7 mouse cellular contexts compared by ENCODE assay signal in the genomic region with DNA sequence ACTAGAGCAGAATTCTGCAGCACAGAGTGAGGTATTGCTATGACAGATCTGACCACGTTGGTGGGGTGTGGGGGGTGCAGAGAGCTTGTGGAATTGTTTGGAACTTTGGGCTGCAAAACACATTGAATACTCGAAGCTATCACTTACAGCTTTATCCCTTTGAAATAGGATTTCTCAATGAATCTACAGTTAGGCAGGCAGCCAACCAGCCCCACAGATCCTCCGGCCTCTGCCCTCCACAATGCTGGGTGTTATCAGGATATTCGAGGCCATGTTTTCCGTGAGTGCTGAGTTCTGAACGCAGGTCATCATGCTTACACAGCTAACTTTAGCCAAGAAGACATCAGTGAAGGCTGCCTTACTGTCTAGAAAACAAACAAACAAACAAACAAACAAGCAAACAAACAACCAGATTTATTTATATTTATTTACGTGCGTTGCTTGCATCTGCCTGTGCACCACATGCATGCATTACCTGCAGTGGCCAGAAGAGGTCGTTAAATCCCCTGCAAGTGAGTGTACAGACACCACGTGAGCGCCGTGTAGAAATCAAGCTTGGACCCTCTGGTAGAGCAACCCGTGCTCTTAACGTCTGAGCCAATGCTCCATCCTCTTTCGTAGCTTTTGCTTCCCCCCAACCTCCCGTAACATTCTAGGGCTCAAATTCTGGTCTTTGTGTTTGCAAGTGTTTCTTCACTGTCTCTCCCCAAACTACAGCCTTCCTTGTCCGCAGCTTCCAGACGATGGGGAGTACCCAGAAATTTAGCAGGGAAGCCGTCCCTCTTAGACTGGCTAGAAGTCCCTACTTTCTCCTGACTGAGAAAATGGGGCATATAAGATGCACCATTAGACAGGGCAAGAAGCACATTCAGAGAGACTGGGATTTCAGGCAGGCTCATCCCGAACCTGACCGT. TPM values are rescaled to one million over a fixed set of nuclear protein-coding genes. Genes with fewer than 3 reads are reported as not detected.
DNase-seq lines count a peak whose midpoint lies in the region; ATAC-seq and TF ChIP-seq lines count a peak whose summit lies in the region.

No protein-coding gene starts in this region.

- no peak for ATAC-seq in Patski
- peak; percentile 76 for ATAC-seq in hindbrain, embryonic 16.5 days
- peak; percentile 75 for ATAC-seq in midbrain, embryonic 11.5 days (ENCODE audit: low FRiP score)

- TF ChIP-seq POLR2A in cerebellum, adult 2 months (IDR thresholded peaks at IDR 0.05; ENCODE audit: borderline replicate concordance, insufficient read depth, low read length): no peak

- POLR2A ChIA-PET in Patski (lab: Charles Lee): no interaction called here

- CTCF ChIA-PET in Patski (lab: Charles Lee): interaction anchor here (0.6 to 2.1 kb wide), 7 partner anchors 16 to 1049 kb away, joined by 3 to 5 read pairs (median 3); no protein-coding TSS in a partner anchor

- no peaks in the 10 kb centered on the region; the same call in 1 of the 2 replicates for H3K36me3 ChIP-seq in hindbrain, embryonic 16.5 days (ENCODE audit: control insufficient read depth, insufficient read depth, low read length)
- peaks cover 3% of the 10 kb centered on the region for H3K36me3 ChIP-seq in midbrain, embryonic 11.5 days (ENCODE audit: control insufficient read depth, insufficient read depth, low read length)

- in situ Hi-C loops in Patski (cut with MboI; ENCODE audit: low pct_unique_long_range_greater_than_20kb): loop anchor here (10.0 kb wide), 1 partner anchor 108 kb away; no protein-coding TSS in a partner anchor

- WGBS in cerebellum, adult 2 months: 30% methylated on average over 21 of the region's 21 CpGs
- 24% methylated on average over 21 of the region's 21 CpGs for WGBS in hindbrain, embryonic 16.5 days
- WGBS in midbrain, embryonic 11.5 days: 30% methylated on average over 21 of the region's 21 CpGs

- no peaks in the 10 kb centered on the region for H3K9me3 ChIP-seq in hindbrain, embryonic 16.5 days (ENCODE audit: control insufficient read depth, low read length)
- H3K9me3 ChIP-seq in midbrain, embryonic 11.5 days (ENCODE audit: control insufficient read depth, low read length): no peaks in the 10 kb centered on the region

- no peak overlapping the region for H3K27ac ChIP-seq in cerebellum, adult 2 months (ENCODE audit: insufficient read depth, low read length)
- H3K27ac ChIP-seq in hindbrain, embryonic 16.5 days (ENCODE audit: low read depth, low read length): peak overlapping the region; percentile 80
- no peak overlapping the region for H3K27ac ChIP-seq in left cerebral cortex, adult 2 months
- H3K27ac ChIP-seq in midbrain, embryonic 11.5 days (ENCODE audit: low read depth, low read length): peak overlapping the region; percentile 85

- H3K4me2 ChIP-seq in hindbrain, embryonic 16.5 days (ENCODE audit: low read length): peak overlapping the region; percentile 48
- peak overlapping the region; percentile 20 for H3K4me2 ChIP-seq in midbrain, embryonic 11.5 days

- no peaks in the 10 kb centered on the region for H3K27me3 ChIP-seq in Patski
- H3K27me3 ChIP-seq in cerebellum, adult 2 months (ENCODE audit: control insufficient read depth, insufficient read depth, low read length): no peaks in the 10 kb centered on the region
- H3K27me3 ChIP-seq in hindbrain, embryonic 16.5 days (replicated peaks; ENCODE audit: control insufficient read depth, insufficient read depth, low read length): no peaks in the 10 kb centered on the region
- no peaks in the 10 kb centered on the region for H3K27me3 ChIP-seq in midbrain, embryonic 11.5 days (ENCODE audit: control insufficient read depth, insufficient read depth, low read length)

- DNase-seq in Patski (ENCODE audit: low read depth, low spot score): no peak
- DNase-seq in cerebellum, adult 2 months: peak; percentile 75 to 83
- peak; percentile 82 for DNase-seq in forelimb bud, embryonic 11.5 days (ENCODE audit: low read depth, low spot score)
- DNase-seq in left cerebral cortex, adult 2 months (ENCODE audit: extremely low spot score in 1 of 2, low spot score in 2 of 2): peak; percentile 77 to 85
- DNase-seq in midbrain, embryonic 11.5 days (ENCODE audit: low spot score, missing footprints): peak; percentile 97
- peak; percentile 92 for DNase-seq in right cerebral cortex, postnatal 4 days

- intact Hi-C loops in left cerebral cortex, adult 2 months (cut with DNase I): loop anchor here (5.0 kb wide), 2 partner anchors 136 to 221 kb away; a partner anchor contains a TSS

- H3K4me1 ChIP-seq in cerebellum, adult 2 months (ENCODE audit: control insufficient read depth, insufficient read depth, low read length): peaks cover 11% of the 10 kb centered on the region
- peaks cover 19% of the 10 kb centered on the region for H3K4me1 ChIP-seq in hindbrain, embryonic 16.5 days (ENCODE audit: control insufficient read depth, insufficient read depth, low read depth, low read length)
- peaks cover 11% of the 10 kb centered on the region for H3K4me1 ChIP-seq in midbrain, embryonic 11.5 days (ENCODE audit: control insufficient read depth, insufficient read depth, low read length)

- H3K4me3 ChIP-seq in cerebellum, adult 2 months (replicated peaks; ENCODE audit: insufficient read depth, low read depth, low read length): peak overlapping the region; percentile 39
- H3K4me3 ChIP-seq in hindbrain, embryonic 16.5 days (ENCODE audit: low read length): peak overlapping the region; percentile 14
- H3K4me3 ChIP-seq in left cerebral cortex, adult 2 months: no peak overlapping the region
- H3K4me3 ChIP-seq in midbrain, embryonic 11.5 days (ENCODE audit: low read depth, low read length): no peak overlapping the region

- TF ChIP-seq CTCF in Patski (IDR thresholded peaks at IDR 0.05): peak; percentile 70
- peak; percentile 88 for TF ChIP-seq CTCF in cerebellum, adult 2 months (IDR thresholded peaks at IDR 0.05; ENCODE audit: borderline replicate concordance, insufficient read depth, low read depth, low read length)
- TF ChIP-seq CTCF in left cerebral cortex, adult 2 months (IDR thresholded peaks at IDR 0.05): peak; percentile 90

- peak overlapping the region; percentile 12; the same call in 1 of the 2 replicates for H3K9ac ChIP-seq in hindbrain, embryonic 16.5 days (ENCODE audit: low read depth, low read length)
- H3K9ac ChIP-seq in midbrain, embryonic 11.5 days (ENCODE audit: low read length): peak overlapping the region; percentile 14; the same call in 1 of the 2 replicates

RNA-seq across cellular contexts. Expression of a gene that starts 12.1 kb away (rescaled TPM):
- polyA plus RNA-seq in Patski (2021): 541 TPM
- 108 and 115 TPM in 2 replicates for polyA plus RNA-seq in cerebellum, adult 2 months (2012; rRNA removed)
- polyA plus RNA-seq in hindbrain, embryonic 16.5 days (2015; fragmentation: Nextera tagmentation; extraction: Ambion mirVana): 116 and 124 TPM in 2 replicates
- 10 to 100 TPM; 67.2 to 68.6 TPM for total RNA-seq in left cerebral cortex, adult 2 months (2021)
- 307 and 314 TPM in 2 replicates for polyA plus RNA-seq in midbrain, embryonic 11.5 days (2014; fragmentation: Nextera tagmentation; extraction: Ambion mirVana)

Comparison
In these comparisons a context has a peak if more than half of its experiments do, and no peak if none do; other contexts are left out.
1. H3K27ac ChIP-seq: peak in hindbrain, embryonic 16.5 days (single experiment) and midbrain, embryonic 11.5 days (single experiment); none in cerebellum, adult 2 months (single experiment) and left cerebral cortex, adult 2 months (single experiment).
2. H3K4me3 ChIP-seq: peak in cerebellum, adult 2 months (single experiment) and hindbrain, embryonic 16.5 days (single experiment); none in left cerebral cortex, adult 2 months (single experiment) and midbrain, embryonic 11.5 days (single experiment).
3. Peak in every context shown above with its lines, with median percentiles within 50 percentile points of each other: CTCF ChIP-seq.